Mouse (Mus musculus) heart, embryonic 15.5 days (tissue): ENCODE results near the gene Ifne. TPM values are rescaled to one million over a fixed set of nuclear protein-coding genes. Genes with fewer than 3 reads are reported as not detected.

Source experiments
- ATAC-seq: fragments of 200-750 bp; cut with Nextera tagmentation; replicated peaks from 2 replicates; pipeline ENCODE4 v1.8.0; 2017; ENCODE audit warnings: low read depth, moderate TSS enrichment; ENCODE audit not compliant: insufficient number of reproducible peaks, insufficient read depth, low FRiP score
- H3K27ac ChIP-seq: fragments of 300-500 bp; sonication (generic); 2 replicates; pipeline ENCODE4 v1.5.1; 2015; ENCODE audit warnings: mild to moderate bottlenecking, inconsistent platforms
- H3K27me3 ChIP-seq: fragments of 300-500 bp; sonication (generic); 2 replicates; pipeline ENCODE4 v1.6.1; 2015; ENCODE audit warnings: inconsistent platforms
- H3K36me3 ChIP-seq: fragments of 300-500 bp; sonication (generic); 2 replicates; pipeline ENCODE4 v1.6.1; 2015; ENCODE audit warnings: mild to moderate bottlenecking, inconsistent platforms
- H3K4me1 ChIP-seq: fragments of 300-500 bp; sonication (generic); replicated peaks from 2 replicates; pipeline ENCODE4 v1.6.1; 2015; ENCODE audit warnings: inconsistent platforms
- H3K4me2 ChIP-seq: fragments of 300-500 bp; sonication (generic); 2 replicates; pipeline ENCODE4 v1.6.1; 2015; ENCODE audit warnings: inconsistent platforms, mild to moderate bottlenecking, moderate library complexity
- H3K4me3 ChIP-seq: fragments of 300-500 bp; sonication (generic); 2 replicates; pipeline ENCODE4 v1.5.1; 2015; ENCODE audit warnings: mild to moderate bottlenecking, inconsistent platforms
- H3K9ac ChIP-seq: fragments of 300-500 bp; sonication (generic); 2 replicates; pipeline ENCODE4 v1.6.1; 2015; ENCODE audit warnings: mild to moderate bottlenecking, inconsistent platforms
- H3K9me3 ChIP-seq: fragments of 300-500 bp; sonication (generic); replicated peaks from 2 replicates; pipeline ENCODE4 v1.6.1; 2016; ENCODE audit warnings: inconsistent platforms
- WGBS: fragments of 180-500 bp; shearing (Covaris S2); methylation state at CpG from one replicate; pipeline ENCODE4 v1.1.7; 2015; ENCODE audit warnings: mixed read lengths; 5-methylcytosine and 5-hydroxymethylcytosine counted together
- microRNA counts: library from miRNA; unstranded; fragments of <30 nt; microRNA quantifications from one replicate; lab custom pipeline; 2016
- microRNA-seq: library from miRNA; unstranded; fragments of <30 nt; microRNA quantifications from one replicate; pipeline ENCODE4, GENCODE M21; 2016
- polyA plus RNA-seq: library from polyadenylated mRNA; unstranded; fragments of >200 nt; fragmentation: Nextera tagmentation; extraction: Ambion mirVana; gene quantifications from 2 replicates; pipeline ENCODE4 v1.2.1, GENCODE M21; 2015

Ifne gene
- polyA plus RNA-seq, 1 experiment from 2014 or later, result not detected

DNA sequence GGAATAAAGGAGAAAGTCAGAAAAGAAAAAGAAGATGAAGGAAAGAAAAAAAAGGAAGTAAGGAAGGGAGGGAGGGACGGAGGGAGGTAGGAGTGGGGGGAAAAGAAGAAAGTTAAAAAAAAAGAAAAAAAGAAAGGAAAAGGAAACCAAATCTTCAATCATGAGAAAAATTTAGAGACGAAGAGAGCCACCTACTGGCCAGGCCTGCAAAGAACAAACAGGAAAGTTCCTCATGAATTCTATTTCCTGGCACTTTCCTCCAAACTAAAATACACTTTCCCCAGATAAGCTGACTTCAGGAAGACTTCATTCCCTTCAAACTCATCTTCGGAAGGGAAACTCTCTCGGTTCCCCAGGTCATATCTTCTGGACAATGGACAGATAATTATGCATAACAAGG is 49.5 kb downstream of the Ifne start:
- no peak overlapping the region for H3K27ac ChIP-seq
- no peak overlapping the region for H3K4me3 ChIP-seq

More for the DNA sequence above, 49.5 kb downstream of the Ifne start:
- Histone ChIP-seq H3K4me1 (no peaks in the 10 kb centered on the region), H3K9ac (no peak overlapping the region), H3K36me3 (no peaks in the 10 kb centered on the region), H3K4me2 (no peak overlapping the region), H3K27me3 (no peaks in the 10 kb centered on the region), H3K9me3 (no peaks in the 10 kb centered on the region)
- no peak for ATAC-seq
- WGBS, result 14% methylated on average over 4 of the region's 4 CpGs

MicroRNAs within 50 kb of the gene (microRNA counts, 519-probe panel; counts per million panel counts)
- microRNA mmu-miR-31 (lab: Ali Mortazavi, UCI), result 2,290 counts per million, percentile 38 among the panel's probes with 10 or more counts

Small RNA genes lying within 50 kb of the gene (microRNA-seq; reads per million reads assigned to microRNA genes)
- 192 reads per million, percentile 58 among the genes with 10 or more reads in this experiment for gene Mir31

Other genes with a start within 250 kb of the Ifne start
- gene C87499, start 245.8 kb downstream of the Ifne start, polyA plus RNA-seq, result not detected in 2 replicates
- gene Ifna13, start 235.7 kb downstream of the Ifne start, polyA plus RNA-seq, result not detected in 2 replicates
- not detected in 2 replicates for gene Ifna16, start 203.3 kb downstream of the Ifne start, polyA plus RNA-seq
- gene Ifna2, start 196.3 kb downstream of the Ifne start, polyA plus RNA-seq, result not detected in 2 replicates
- gene Ifnab, start 188.8 kb downstream of the Ifne start, polyA plus RNA-seq, result not detected in 2 replicates
- gene Gm26566, start 158.4 kb downstream of the Ifne start, polyA plus RNA-seq, result 0.82 and 0.93 TPM in 2 replicates
- 77.5 and 78.4 TPM in 2 replicates for gene Klhl9, start 157.7 kb downstream of the Ifne start, polyA plus RNA-seq
- not detected in 2 replicates for gene Gm13271, start 125.3 kb downstream of the Ifne start, polyA plus RNA-seq
- 0.11 and 0.23 TPM in 2 replicates for gene Gm13283, start 120.1 kb downstream of the Ifne start, polyA plus RNA-seq
- 0.48 TPM in 1 of 2 replicates, not detected in the other for gene Gm13290, start 106.4 kb downstream of the Ifne start, polyA plus RNA-seq
- gene Gm13289, start 103.3 kb downstream of the Ifne start, polyA plus RNA-seq, result not detected in 2 replicates
- gene Gm13272, start 100.4 kb downstream of the Ifne start, polyA plus RNA-seq, result 0.28 TPM in 1 of 2 replicates, not detected in the other
- gene Ifnz, start 98.1 kb downstream of the Ifne start, polyA plus RNA-seq, result 0.53 TPM in 1 of 2 replicates, not detected in the other
- gene Gm13276, start 94.5 kb downstream of the Ifne start, polyA plus RNA-seq, result not detected in 2 replicates
- gene Gm13277, start 91.6 kb downstream of the Ifne start, polyA plus RNA-seq, result not detected in 2 replicates
- not detected in 2 replicates for gene Gm13278, start 88.7 kb downstream of the Ifne start, polyA plus RNA-seq
- not detected in 2 replicates for gene Gm13275, start 85.7 kb downstream of the Ifne start, polyA plus RNA-seq
- gene Gm13279, start 82.8 kb downstream of the Ifne start, polyA plus RNA-seq, result not detected in 2 replicates
- gene Gm13285, start 80.5 kb downstream of the Ifne start, polyA plus RNA-seq, result 0.79 and 0.82 TPM in 2 replicates
- gene Gm13287, start 76.9 kb downstream of the Ifne start, polyA plus RNA-seq, result not detected in 2 replicates
- gene Gm13288, start 74.7 kb downstream of the Ifne start, polyA plus RNA-seq, result 0.08 TPM in 1 of 2 replicates, not detected in the other
- gene Ifna7, start 64.0 kb downstream of the Ifne start, polyA plus RNA-seq, result not detected in 2 replicates
- gene Ifna11, start 60.2 kb downstream of the Ifne start, polyA plus RNA-seq, result not detected in 2 replicates
- not detected in 2 replicates for gene Ifna6, start 52.8 kb downstream of the Ifne start, polyA plus RNA-seq
- gene Ifna5, start 44.7 kb downstream of the Ifne start, polyA plus RNA-seq, result not detected in 2 replicates
- gene Ifna4, start 38.3 kb downstream of the Ifne start, polyA plus RNA-seq, result not detected in 2 replicates
- gene Ifna1, start 30.1 kb downstream of the Ifne start, polyA plus RNA-seq, result not detected in 2 replicates